Mouse (Mus musculus) liver, embryonic 13.5 days (tissue): ENCODE measurements around the gene Gga2. TPM values are rescaled to one million over a fixed set of nuclear protein-coding genes. Genes with fewer than 3 reads are reported as not detected.

ENCODE experiments used
- ATAC-seq: fragments of 200-750 bp; cut with Nextera tagmentation; 2 replicates; pipeline ENCODE4 v1.8.0; 2017; ENCODE audit warnings: low read depth, mild to moderate bottlenecking, moderate number of reproducible peaks, moderate library complexity
- DNase-seq: peaks from one replicate; pipeline ENCODE4 v3.0.0; 2022
- H3K27ac ChIP-seq: fragments of 300-500 bp; sonication (generic); 2 replicates; pipeline ENCODE4 v1.5.1; 2015; ENCODE audit warnings: moderate library complexity, mild to moderate bottlenecking, inconsistent platforms
- H3K27me3 ChIP-seq: fragments of 300-500 bp; sonication (generic); 2 replicates; pipeline ENCODE4 v1.6.1; 2015; ENCODE audit warnings: mild to moderate bottlenecking, inconsistent platforms
- H3K36me3 ChIP-seq: fragments of 300-500 bp; sonication (generic); 2 replicates; pipeline ENCODE4 v1.6.1; 2015; ENCODE audit warnings: mild to moderate bottlenecking, inconsistent platforms
- H3K4me1 ChIP-seq: fragments of 300-500 bp; sonication (generic); replicated peaks from 2 replicates; pipeline ENCODE4 v1.6.1; 2015; ENCODE audit warnings: inconsistent platforms
- H3K4me2 ChIP-seq: fragments of 300-500 bp; sonication (generic); 2 replicates; pipeline ENCODE4 v1.6.1; 2015; ENCODE audit warnings: inconsistent platforms, mild to moderate bottlenecking, moderate library complexity
- H3K4me3 ChIP-seq: fragments of 300-500 bp; sonication (generic); replicated peaks from 2 replicates; pipeline ENCODE4 v1.5.1; 2015; ENCODE audit warnings: mild to moderate bottlenecking, inconsistent platforms
- H3K9ac ChIP-seq: fragments of 300-500 bp; sonication (generic); 2 replicates; pipeline ENCODE4 v1.6.1; 2015; ENCODE audit warnings: mild to moderate bottlenecking, inconsistent platforms
- H3K9me3 ChIP-seq: fragments of 300-500 bp; sonication (generic); replicated peaks from 2 replicates; pipeline ENCODE4 v1.6.1; 2016; ENCODE audit warnings: inconsistent platforms
- WGBS: fragments of 180-500 bp; shearing (Covaris S2); methylation state at CpG from one replicate; pipeline ENCODE4 v1.1.7; 2015; ENCODE audit not compliant: insufficient replicate concordance; 5-methylcytosine and 5-hydroxymethylcytosine counted together
- polyA plus RNA-seq: library from polyadenylated mRNA; unstranded; fragments of >200 nt; fragmentation: Nextera tagmentation; extraction: Ambion mirVana; gene quantifications from 2 replicates; pipeline ENCODE4 v1.2.1, GENCODE M21; 2015

Gga2 gene
- polyA plus RNA-seq, 1 experiment from 2014 or later, result 39.7 TPM

- no peak overlapping the region for H3K4me3 ChIP-seq
- H3K9me3 ChIP-seq, result no peaks in the 10 kb centered on the region
- H3K27me3 ChIP-seq, result no peaks in the 10 kb centered on the region
- H3K27ac ChIP-seq, result no peak overlapping the region
- 65% methylated on average over 7 of the region's 7 CpGs for WGBS
- H3K4me1 ChIP-seq, result peaks cover 7% of the 10 kb centered on the region; the same call in 1 of the 2 replicates
- H3K36me3 ChIP-seq, result peaks cover 42% of the 10 kb centered on the region
- no peak overlapping the region for H3K4me2 ChIP-seq
- DNase-seq (no peak), ATAC-seq (no peak)
- H3K9ac ChIP-seq, result no peak overlapping the region
Observed at GRCm38 (mm10) chr7:121961913-121962570, 59.0 kb downstream of the Gga2 start.

GRCm38 (mm10) chr7:121955802-121956201 is 65.2 kb downstream of the Gga2 start:
- no peaks in the 10 kb centered on the region for H3K4me1 ChIP-seq
- no peak for DNase-seq
- 84% methylated on average over 12 of the region's 12 CpGs for WGBS
- H3K27me3 ChIP-seq, result no peaks in the 10 kb centered on the region
- H3K4me2 ChIP-seq, result no peak overlapping the region
- H3K27ac ChIP-seq, result no peak overlapping the region
- no peaks in the 10 kb centered on the region for H3K9me3 ChIP-seq
- H3K4me3 ChIP-seq, result no peak overlapping the region
- peaks cover 38% of the 10 kb centered on the region for H3K36me3 ChIP-seq
- no peak overlapping the region for H3K9ac ChIP-seq
- no peak for ATAC-seq

- Histone ChIP-seq H3K9ac (no peak overlapping the region), H3K36me3 (peaks cover 42% of the 10 kb centered on the region), H3K4me2 (no peak overlapping the region), H3K9me3 (no peaks in the 10 kb centered on the region), H3K27ac (no peak overlapping the region), H3K27me3 (no peaks in the 10 kb centered on the region), H3K4me1 (no peaks in the 10 kb centered on the region), H3K4me3 (no peak overlapping the region)
- DNase-seq (no peak), ATAC-seq (no peak)
- WGBS, result 77% methylated on average over 11 of the region's 11 CpGs
Observed at GRCm38 (mm10) chr7:121954891-121955669, 65.9 kb downstream of the Gga2 start.

- Histone ChIP-seq H3K27me3 (no peaks in the 10 kb centered on the region), H3K4me3 (no peak overlapping the region), H3K27ac (no peak overlapping the region), H3K4me2 (no peak overlapping the region), H3K36me3 (peaks cover 33% of the 10 kb centered on the region), H3K4me1 (no peaks in the 10 kb centered on the region), H3K9me3 (no peaks in the 10 kb centered on the region), H3K9ac (no peak overlapping the region)
- WGBS, result 73% methylated on average over 4 of the region's 4 CpGs
- no peak for ATAC-seq
- no peak for DNase-seq
Observed at GRCm38 (mm10) chr7:121947513-121947912, 73.5 kb downstream of the Gga2 start.

GRCm38 (mm10) chr7:121946196-121946595 is 74.8 kb downstream of the Gga2 start:
- DNase-seq (no peak), ATAC-seq (no peak)
- H3K9ac ChIP-seq, result no peak overlapping the region
- H3K9me3 ChIP-seq, result no peaks in the 10 kb centered on the region
- H3K4me2 ChIP-seq, result no peak overlapping the region
- H3K36me3 ChIP-seq, result peaks cover 32% of the 10 kb centered on the region
- no peak overlapping the region for H3K4me3 ChIP-seq
- 76% methylated on average over 5 of the region's 5 CpGs for WGBS
- H3K4me1 ChIP-seq, result no peaks in the 10 kb centered on the region
- H3K27me3 ChIP-seq, result no peaks in the 10 kb centered on the region
- no peak overlapping the region for H3K27ac ChIP-seq

- WGBS, result 79% methylated on average over 2 of the region's 2 CpGs
- no peaks in the 10 kb centered on the region for H3K27me3 ChIP-seq
- no peak overlapping the region for H3K4me2 ChIP-seq
- no peak overlapping the region for H3K9ac ChIP-seq
- H3K4me3 ChIP-seq, result no peak overlapping the region
- no peak for ATAC-seq
- no peaks in the 10 kb centered on the region for H3K9me3 ChIP-seq
- DNase-seq, result no peak
- no peak overlapping the region for H3K27ac ChIP-seq
- peaks cover 8% of the 10 kb centered on the region for H3K4me1 ChIP-seq
- peaks cover 14% of the 10 kb centered on the region for H3K36me3 ChIP-seq
Observed at GRCm38 (mm10) chr7:121942371-121942770, 78.7 kb downstream of the Gga2 start.

- no peak overlapping the region for H3K4me3 ChIP-seq
- H3K36me3 ChIP-seq, result peaks cover 14% of the 10 kb centered on the region
- H3K27ac ChIP-seq, result no peak overlapping the region
- peaks cover 8% of the 10 kb centered on the region for H3K4me1 ChIP-seq
- no peaks in the 10 kb centered on the region for H3K27me3 ChIP-seq
- no peak for ATAC-seq
- no peaks in the 10 kb centered on the region for H3K9me3 ChIP-seq
- no peak overlapping the region for H3K4me2 ChIP-seq
- no peak overlapping the region for H3K9ac ChIP-seq
- WGBS, result 66% methylated on average over 3 of the region's 3 CpGs
- DNase-seq, result no peak
Observed at GRCm38 (mm10) chr7:121941640-121942039, 79.4 kb downstream of the Gga2 start.

GRCm38 (mm10) chr7:121941016-121941415 is 80.0 kb downstream of the Gga2 start:
- no peak overlapping the region for H3K27ac ChIP-seq
- H3K4me3 ChIP-seq, result no peak overlapping the region
- peaks cover 14% of the 10 kb centered on the region for H3K36me3 ChIP-seq
- ATAC-seq (no peak), DNase-seq (no peak)
- H3K4me2 ChIP-seq, result no peak overlapping the region
- no peaks in the 10 kb centered on the region for H3K27me3 ChIP-seq
- peaks cover 8% of the 10 kb centered on the region for H3K4me1 ChIP-seq
- H3K9me3 ChIP-seq, result no peaks in the 10 kb centered on the region
- no peak overlapping the region for H3K9ac ChIP-seq
- WGBS, result 72% methylated on average over 3 of the region's 3 CpGs

- Histone ChIP-seq H3K4me1 (peaks cover 8% of the 10 kb centered on the region), H3K9ac (no peak overlapping the region), H3K36me3 (peaks cover 22% of the 10 kb centered on the region), H3K4me2 (no peak overlapping the region), H3K27ac (no peak overlapping the region), H3K27me3 (no peaks in the 10 kb centered on the region), H3K4me3 (no peak overlapping the region), H3K9me3 (no peaks in the 10 kb centered on the region)
- WGBS, result 32% methylated on average over 4 of the region's 4 CpGs
- ATAC-seq, result peak; percentile 73
- peak; percentile 15 for DNase-seq
Observed at GRCm38 (mm10) chr7:121939729-121940128, 81.3 kb downstream of the Gga2 start.

- H3K9me3 ChIP-seq, result no peaks in the 10 kb centered on the region
- no peak overlapping the region for H3K9ac ChIP-seq
- H3K27me3 ChIP-seq, result no peaks in the 10 kb centered on the region
- WGBS, result 61% methylated on average over 6 of the region's 6 CpGs
- peaks cover 22% of the 10 kb centered on the region for H3K36me3 ChIP-seq
- H3K4me2 ChIP-seq, result no peak overlapping the region
- no peak for DNase-seq
- ATAC-seq, result no peak
- peaks cover 8% of the 10 kb centered on the region for H3K4me1 ChIP-seq
- H3K4me3 ChIP-seq, result no peak overlapping the region
- no peak overlapping the region for H3K27ac ChIP-seq
Observed at GRCm38 (mm10) chr7:121939244-121939643, 81.8 kb downstream of the Gga2 start.

GRCm38 (mm10) chr7:121938124-121938891 is 82.7 kb downstream of the Gga2 start:
- WGBS, result 73% methylated on average over 8 of the region's 8 CpGs
- Histone ChIP-seq H3K9me3 (no peaks in the 10 kb centered on the region), H3K4me3 (no peak overlapping the region), H3K27me3 (no peaks in the 10 kb centered on the region), H3K9ac (no peak overlapping the region), H3K36me3 (peaks cover 17% of the 10 kb centered on the region), H3K4me2 (no peak overlapping the region), H3K27ac (no peak overlapping the region), H3K4me1 (peaks cover 8% of the 10 kb centered on the region)
- no peak for DNase-seq
- ATAC-seq, result no peak
